Mouse (Mus musculus): ENCODE results near the gene Tshr.
A peak's percentile ranks its signal among the peaks of the same experiment; 100 is the strongest.

- TF ChIP-seq POLR2A (IDR thresholded peaks at IDR 0.05; ENCODE audit: low read depth, low read length) = peak; percentile 34
- no peak for TF ChIP-seq CTCF (IDR thresholded peaks at IDR 0.05; ENCODE audit: borderline replicate concordance, insufficient read depth, low read length)
These were observed at the start of gene Tshr, which contains the start of gene Cep128 for GRCm38 (mm10) chr12:91384281-91385017.

Measured in embryonic fibroblast, embryonic 13.5 days (primary cell).